Mouse (Mus musculus) bone marrow, adult 2 months (tissue): ENCODE data around the gene Rab29. TPM values are rescaled to one million over a fixed set of nuclear protein-coding genes. Genes with fewer than 3 reads are reported as not detected.
"Not testable (repeated sequence)": the region's sequence is repeated elsewhere in the genome, so short reads cannot be mapped to it uniquely, and the experiment has no call there.

Experiments used
- H3K27ac ChIP-seq: fragments of 200-500 bp; 2 replicates; pipeline ENCODE4 v1.5.1; 2012; ENCODE audit warnings: low read depth, mild to moderate bottlenecking, control low read depth, inconsistent platforms, low read length; ENCODE audit not compliant: control insufficient read depth, poor library complexity, insufficient read depth
- H3K4me1 ChIP-seq: fragments of 200-500 bp; 2 replicates; pipeline ENCODE4 v1.6.1; 2011; ENCODE audit warnings: low read length; ENCODE audit not compliant: control insufficient read depth, insufficient read depth
- H3K4me3 ChIP-seq: fragments of 200-500 bp; replicated peaks from 2 replicates; pipeline ENCODE3; 2011; ENCODE audit warnings: mild to moderate bottlenecking, low read depth, low read length, control low read depth; ENCODE audit not compliant: control insufficient read depth
- CTCF ChIP-seq: fragments of 200-500 bp; IDR thresholded peaks from 2 replicates; pipeline ENCODE4 v1.5.1; 2011; ENCODE audit warnings: low read length, control low read depth; ENCODE audit not compliant: control insufficient read depth, insufficient read depth
- POLR2A ChIP-seq: fragments of 200-500 bp; IDR thresholded peaks from 2 replicates; pipeline ENCODE4 v1.6.1; 2011; ENCODE audit warnings: low read depth, mild to moderate bottlenecking, control low read depth, low read length, borderline replicate concordance; ENCODE audit not compliant: control insufficient read depth
- WGBS: fragments of 180-500 bp; shearing (Covaris S2); methylation state at CpG from one replicate; pipeline ENCODE4 v1.1.7; 2018; 5-methylcytosine and 5-hydroxymethylcytosine counted together
- polyA plus RNA-seq: library from polyadenylated mRNA; stranded (reverse); fragments of >200 nt; gene quantifications from 2 replicates; pipeline ENCODE4 v1.2.4, GENCODE M21; 2011; ENCODE audit warnings: low replicate concordance; ENCODE audit not compliant: missing spikeins, insufficient read depth, insufficient read length

Rab29 gene
- polyA plus RNA-seq, 1 experiment: 15.7 TPM

DNA sequence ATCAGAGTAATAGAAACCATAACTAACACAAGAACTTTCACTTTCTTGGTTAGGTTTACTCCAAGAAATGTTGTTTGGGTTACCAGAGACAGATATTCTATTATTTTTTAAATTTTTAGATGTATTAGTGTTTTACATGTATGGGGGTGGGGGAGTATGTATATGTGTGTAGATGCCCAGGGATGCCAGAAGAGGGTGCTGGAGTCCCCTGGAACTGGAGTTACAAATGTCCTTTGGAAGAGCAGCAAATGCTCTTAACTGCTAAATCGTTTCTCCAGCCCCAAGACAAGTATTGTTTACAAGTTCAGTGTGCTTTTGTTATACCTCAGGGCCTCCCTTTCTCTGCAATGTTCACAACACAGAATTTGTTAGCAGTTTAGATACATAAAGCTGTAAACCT, 38.5 kb downstream of the Rab29 start:
- TF ChIP-seq CTCF (peak; percentile 42), POLR2A (no peak)
- Histone ChIP-seq H3K27ac (no peak overlapping the region), H3K4me1 (no peaks in the 10 kb centered on the region), H3K4me3 (no peak overlapping the region)
- WGBS: 4% methylated on average over 1 of the region's 1 CpGs

DNA sequence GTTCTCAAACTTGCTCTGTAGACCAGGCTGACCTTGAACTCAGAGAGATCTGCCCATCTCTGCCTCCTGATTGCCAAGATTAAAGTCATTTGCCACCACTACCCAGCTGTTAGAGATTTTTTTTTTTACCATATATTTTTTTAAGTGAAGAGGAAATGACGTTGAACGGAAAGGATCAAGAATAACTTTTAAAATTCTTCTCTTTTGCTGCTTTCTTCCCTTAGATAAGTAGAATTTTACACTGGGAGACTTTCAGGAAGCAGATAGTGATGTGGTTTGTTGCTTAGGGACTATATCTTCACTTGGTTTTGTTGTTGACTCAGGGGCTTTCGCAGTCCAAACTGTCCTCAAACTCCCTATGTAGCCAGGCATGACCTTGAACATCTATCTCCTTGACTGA, 41.4 kb downstream of the Rab29 start:
- Histone ChIP-seq H3K4me1 (no peaks in the 10 kb centered on the region; the same call in 1 of the 2 replicates), H3K27ac (no peak overlapping the region), H3K4me3 (no peak overlapping the region)
- WGBS: 47% methylated on average over 3 of the region's 3 CpGs
- TF ChIP-seq POLR2A: no peak
- TF ChIP-seq CTCF: no peak

DNA sequence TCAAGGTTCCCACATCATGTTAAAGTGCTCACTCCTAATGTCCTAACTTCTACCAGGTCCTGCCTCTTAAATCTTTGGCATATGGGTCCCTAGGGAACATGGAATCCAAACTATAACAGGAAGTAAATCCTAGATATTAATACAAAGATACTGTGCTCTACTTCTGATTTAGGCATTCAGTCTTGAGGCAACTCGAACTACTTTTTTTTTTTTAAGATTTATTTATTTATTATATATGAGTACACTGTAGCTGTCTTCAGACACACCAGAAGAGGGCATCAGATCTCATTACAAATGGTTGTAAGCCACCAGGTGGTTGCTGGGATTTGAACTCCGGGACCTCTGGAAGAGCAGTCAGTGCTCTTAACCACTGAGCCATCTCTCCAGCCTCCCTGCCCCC, 42.2 kb downstream of the Rab29 start:
- not testable (repeated sequence) for H3K4me3 ChIP-seq
- 96% methylated on average over 2 of the region's 2 CpGs for WGBS

DNA sequence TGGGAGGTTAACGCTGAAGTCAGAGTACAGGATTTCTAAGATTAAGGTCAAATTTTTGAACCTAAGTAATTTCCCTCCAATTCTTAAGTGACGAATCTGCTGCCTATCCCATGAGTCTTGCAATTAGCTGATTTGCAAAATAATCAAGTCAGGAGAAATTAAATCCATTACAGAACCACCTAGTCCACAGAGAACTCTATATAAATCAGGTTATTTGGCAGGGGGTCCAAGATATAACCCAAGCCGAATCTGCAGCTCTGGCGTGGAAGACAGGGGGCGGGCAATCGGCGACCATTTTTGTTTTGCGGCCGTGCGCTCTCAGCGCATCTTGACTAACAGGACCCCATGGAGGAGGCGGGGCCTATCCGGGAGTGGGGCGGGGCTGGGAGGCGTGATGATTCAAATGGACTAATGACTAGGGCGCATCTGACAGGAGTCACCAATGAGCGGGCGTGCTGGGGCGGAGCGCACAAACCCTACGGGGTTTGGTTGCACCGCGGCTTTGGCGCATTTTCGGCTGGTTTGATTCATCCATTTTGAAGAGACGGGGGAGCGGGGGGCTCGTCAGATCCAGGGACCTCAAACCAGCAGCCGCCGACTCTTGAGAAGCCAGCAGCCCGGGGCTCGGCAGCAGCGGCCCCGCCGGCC, 43.1 kb downstream of the Rab29 start, which contains the start of gene Nucks1:
Gene Nucks1, plus strand, starts transcription at position 534 of the 648 bp plus-strand sequence.
- TF ChIP-seq CTCF: no peak
- Histone ChIP-seq H3K4me1 (no peaks in the 10 kb centered on the region; the same call in 1 of the 2 replicates), H3K4me3 (peak within 1 kb of the TSS; percentile 98), H3K27ac (peak within 1 kb of the TSS; percentile 99)
- under 1% methylated on average over 35 of the region's 35 CpGs for WGBS

More for the DNA sequence above, 42.2 kb downstream of the Rab29 start:
- not testable (repeated sequence) for H3K27ac ChIP-seq, H3K4me1 ChIP-seq

DNA sequence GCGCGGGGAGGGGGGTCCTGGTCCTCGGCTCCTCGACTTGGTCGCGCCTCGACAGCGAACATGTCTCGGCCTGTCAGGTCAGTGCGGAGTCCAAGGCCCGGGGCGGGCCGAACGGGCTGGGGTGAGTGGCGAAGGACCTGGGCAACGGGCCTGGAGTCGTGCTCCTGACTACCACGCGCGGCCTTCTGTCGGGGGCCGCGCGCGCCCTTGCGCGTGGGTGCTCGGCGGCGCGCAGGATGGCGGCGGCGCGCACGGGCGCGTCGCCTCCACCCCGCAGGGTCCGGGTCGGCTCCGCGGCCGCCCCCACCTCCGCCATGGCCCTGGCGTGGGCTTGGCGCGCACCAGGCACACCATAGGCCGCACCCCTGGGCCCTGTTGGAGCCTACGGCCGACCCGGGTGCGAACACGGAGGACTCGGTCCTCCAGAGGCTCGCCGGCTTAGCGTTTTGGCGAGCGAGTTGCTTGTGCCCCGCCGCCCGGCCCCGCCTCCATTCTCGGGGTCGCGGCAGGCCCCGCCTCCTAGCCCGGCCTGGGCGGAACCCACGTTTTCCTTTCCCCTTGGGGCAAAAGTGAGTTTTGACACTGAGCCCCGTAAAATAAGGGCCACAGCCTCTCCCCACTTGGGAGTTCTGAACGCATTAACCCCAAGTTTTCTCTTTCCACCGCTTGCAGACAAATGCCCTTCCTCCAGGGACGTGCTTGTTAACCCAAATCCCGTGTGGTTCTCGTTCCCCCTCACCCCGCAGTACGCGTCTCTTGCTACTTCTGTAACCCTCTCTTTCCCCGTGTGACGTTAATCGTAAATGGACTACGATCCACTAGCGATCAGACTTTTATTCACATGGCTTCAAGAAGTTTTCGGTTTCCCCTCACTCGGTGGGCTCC, 43.9 kb downstream of the Rab29 start:
- TF ChIP-seq POLR2A (peak; percentile 60; the same call in 1 of the 2 replicates), CTCF (no peak)
- Histone ChIP-seq H3K27ac (peak overlapping the region; percentile 99), H3K4me1 (no peaks in the 10 kb centered on the region; the same call in 1 of the 2 replicates), H3K4me3 (peak overlapping the region; percentile 98)
- under 1% methylated on average over 87 of the region's 88 CpGs for WGBS

DNA sequence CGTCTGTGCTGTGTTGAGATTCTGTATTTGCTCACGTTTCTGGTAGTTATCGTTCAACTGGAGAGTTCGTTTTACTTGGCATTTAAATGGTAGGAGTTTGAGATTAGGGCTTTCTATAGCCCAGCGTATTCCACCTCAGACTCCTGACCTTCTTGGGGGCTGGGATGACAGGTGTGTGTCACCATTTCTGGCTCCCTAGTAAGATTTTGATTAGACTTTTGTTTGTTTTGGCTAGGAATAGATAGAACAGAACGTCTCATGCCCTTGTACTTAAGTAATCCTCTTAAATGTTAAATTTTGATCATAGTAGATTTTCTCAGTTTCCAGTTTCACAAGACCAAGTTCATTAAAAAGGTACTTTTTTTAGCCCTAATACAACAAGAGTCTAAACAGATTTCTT, 50.6 kb downstream of the Rab29 start:
- Histone ChIP-seq H3K4me3 (no peak overlapping the region), H3K27ac (no peak overlapping the region), H3K4me1 (no peaks in the 10 kb centered on the region; the same call in 1 of the 2 replicates)
- TF ChIP-seq POLR2A (no peak), CTCF (no peak)
- 71% methylated on average over 6 of the region's 6 CpGs for WGBS

DNA sequence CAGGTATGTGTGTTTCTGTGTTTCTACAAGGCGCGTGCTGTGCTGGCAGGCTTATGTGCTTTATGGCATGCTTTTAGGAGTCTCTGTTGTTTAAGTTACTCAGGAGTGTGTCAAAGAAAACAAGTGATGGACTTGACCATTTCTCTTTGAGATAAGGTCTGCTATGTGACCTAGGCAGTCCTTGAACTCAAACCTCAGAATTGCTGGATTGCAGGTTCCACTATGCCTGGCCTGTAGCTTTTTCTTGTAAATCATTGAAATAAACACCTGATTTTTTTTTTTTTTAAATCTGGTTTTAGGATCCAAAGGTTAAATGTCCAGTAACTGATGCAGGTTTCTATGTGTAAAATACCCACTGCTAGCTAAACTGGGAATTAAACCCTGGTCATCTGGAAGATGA, 52.0 kb downstream of the Rab29 start:
- 99% methylated on average over 2 of the region's 2 CpGs for WGBS
- no peak overlapping the region for H3K27ac ChIP-seq

DNA sequence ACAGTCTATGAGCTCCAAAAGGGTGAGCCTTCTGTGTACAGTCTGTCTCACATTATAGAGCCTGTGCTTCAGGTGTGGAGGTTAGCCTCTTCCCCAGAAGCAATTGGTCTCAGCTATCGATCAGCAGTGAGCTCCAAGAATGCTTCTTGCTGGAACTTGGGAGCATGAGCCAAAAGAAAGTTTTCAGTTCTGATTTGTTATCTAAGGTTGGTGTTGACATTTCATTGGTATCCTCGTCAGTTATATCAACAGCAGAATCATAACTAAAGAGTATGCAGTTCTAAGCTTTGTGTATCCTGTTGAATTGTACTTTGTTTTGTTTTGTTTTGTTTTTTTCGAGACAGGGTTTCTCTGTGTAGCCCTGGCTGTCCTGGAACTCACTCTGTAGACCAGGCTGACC, 55.1 kb downstream of the Rab29 start:
- no peaks in the 10 kb centered on the region for H3K4me1 ChIP-seq
- no peak overlapping the region for H3K27ac ChIP-seq
- no peak overlapping the region for H3K4me3 ChIP-seq
- TF ChIP-seq CTCF (no peak), POLR2A (no peak)
- 92% methylated on average over 3 of the region's 3 CpGs for WGBS

More for the DNA sequence above, 52.0 kb downstream of the Rab29 start:
- TF ChIP-seq POLR2A (no peak), CTCF (no peak)
- no peak overlapping the region for H3K4me3 ChIP-seq
- H3K4me1 ChIP-seq: no peaks in the 10 kb centered on the region

Other genes starting within 250 kb of the Rab29 start
- gene Ctse, start 228.9 kb upstream of the Rab29 start, polyA plus RNA-seq: 118 and 261 TPM in 2 replicates
- gene Rab7b, start 178.5 kb upstream of the Rab29 start, polyA plus RNA-seq: 6.5 and 7.2 TPM in 2 replicates
- gene Slc26a9, start 123.2 kb upstream of the Rab29 start, polyA plus RNA-seq: 4.0 TPM in 1 of 2 replicates, not detected in the other
- gene Pm20d1, start 69.8 kb upstream of the Rab29 start, polyA plus RNA-seq: 0.35 TPM in 1 of 2 replicates, not detected in the other
- 1.4 and 2.2 TPM in 2 replicates for gene Slc41a1, start 39.7 kb upstream of the Rab29 start, polyA plus RNA-seq
- 78.2 and 86.6 TPM in 2 replicates for gene Nucks1, start 43.3 kb downstream of the Rab29 start, polyA plus RNA-seq
- 1.5 and 1.7 TPM in 2 replicates for gene Slc45a3, start 95.7 kb downstream of the Rab29 start, polyA plus RNA-seq
- gene Elk4, start 140.4 kb downstream of the Rab29 start, polyA plus RNA-seq: 73.2 and 91.1 TPM in 2 replicates
- gene Mfsd4a, start 200.8 kb downstream of the Rab29 start, polyA plus RNA-seq: not detected in 2 replicates